Mouse (Mus musculus): ENCODE measurements around the gene Slc19a2. TPM values are rescaled to one million over a fixed set of nuclear protein-coding genes. Genes with fewer than 3 reads are reported as not detected.

The Slc19a2 gene
- 12.8 and 13.3 TPM in 2 replicates for polyA plus RNA-seq (2012)

GRCm38 (mm10) chr1:164248465-164249331, at the start of gene Slc19a2:
Gene Slc19a2, plus strand, starts transcription at chr1:164249046.

GRCm38 (mm10) chr1:164275455-164275954, 26.7 kb downstream of the Slc19a2 start, which contains the start of gene Ccdc181:
Gene Ccdc181, plus strand, starts transcription at chr1:164275585.

GRCm38 (mm10) chr1:164303821-164304220, 55.0 kb downstream of the Slc19a2 start, which contains the start of gene Nme7:
Gene Nme7, plus strand, starts transcription at chr1:164304121.

GRCm38 (mm10) chr1:164307124-164307751, 58.4 kb downstream of the Slc19a2 start, which contains the start of gene Blzf1:
Gene Blzf1, minus strand, starts transcription at chr1:164307489.

Other genes with a start within 250 kb of the Slc19a2 start
- gene Sele, start 200.8 kb upstream of the Slc19a2 start, polyA plus RNA-seq (2012), result 0.02 TPM in 2 replicates
- 22.7 and 29.7 TPM in 2 replicates for gene Sell, start 187.1 kb upstream of the Slc19a2 start, polyA plus RNA-seq (2012)
- gene Selp, start 133.8 kb upstream of the Slc19a2 start, polyA plus RNA-seq (2012), result 7.9 and 8.3 TPM in 2 replicates
- 0.56 and 0.65 TPM in 2 replicates for gene F5, start 97.2 kb upstream of the Slc19a2 start, polyA plus RNA-seq (2012)
- 3.2 and 4.5 TPM in 2 replicates for gene Ccdc181, start 26.5 kb downstream of the Slc19a2 start, polyA plus RNA-seq (2012)
- gene Nme7, start 55.1 kb downstream of the Slc19a2 start, polyA plus RNA-seq (2012), result 1.5 and 2.3 TPM in 2 replicates
- 1.5 and 1.9 TPM in 2 replicates for gene Blzf1, start 58.4 kb downstream of the Slc19a2 start, polyA plus RNA-seq (2012)
- 10.5 and 11.8 TPM in 2 replicates for gene Atp1b1, start 209.3 kb downstream of the Slc19a2 start, polyA plus RNA-seq (2012)

All from megakaryocyte-erythroid progenitor cell, adult 5 weeks (primary cell).